Mouse (Mus musculus) megakaryocyte-erythroid progenitor cell, adult 5-6 weeks (primary cell): ENCODE measurements around the gene Spata32. TPM values are rescaled to one million over a fixed set of nuclear protein-coding genes. Genes with fewer than 3 reads are reported as not detected.
A peak's percentile ranks its signal among the peaks of the same experiment; 100 is the strongest.
"Not testable (repeated sequence)": the region's sequence is repeated elsewhere in the genome, so short reads cannot be mapped to it uniquely, and the experiment has no call there.

Experiments
- ATAC-seq: replicated peaks from 2 replicates; pipeline ENCODE4 v1.8.0; 2016; ENCODE audit warnings: mild to moderate bottlenecking, inconsistent platforms; ENCODE audit not compliant: severe bottlenecking, poor library complexity, low FRiP score, low TSS enrichment
- total RNA-seq, 2 experiments: library from RNA; stranded (forward) in 1 of 2; stranded (reverse) in 1 of 2; fragments of 200-1000, 215-1000 nt in 1 of 2; fragments of >200 nt in 1 of 2; fragmentation: Nextera tagmentation in 1 of 2; gene quantifications; 2 replicates each; pipeline ENCODE4 v1.2.3; 2014 to 2017

The Spata32 gene
- total RNA-seq, 2 experiments from 2014 or later = not detected

- no peak for ATAC-seq
These were observed 29.4 kb upstream of the Spata32 start for GRCm38 (mm10) chr11:103247504-103248177.

- no peak for ATAC-seq
These were observed 28.6 kb upstream of the Spata32 start for GRCm38 (mm10) chr11:103246731-103247290.

- peak; percentile 71 for ATAC-seq
These were observed 28.0 kb upstream of the Spata32 start for GRCm38 (mm10) chr11:103246081-103246730.

GRCm38 (mm10) chr11:103244856-103245255 lies 26.6 kb upstream of the Spata32 start:
- no peak for ATAC-seq

GRCm38 (mm10) chr11:103240740-103241139 lies 22.5 kb upstream of the Spata32 start:
- ATAC-seq = 0 out of 2 replicates have a peak, but pooled peaks have one; percentile 27

GRCm38 (mm10) chr11:103237757-103238156 lies 19.5 kb upstream of the Spata32 start:
- ATAC-seq = no peak

- no peak for ATAC-seq
These were observed 18.7 kb upstream of the Spata32 start for GRCm38 (mm10) chr11:103236903-103237302.

- ATAC-seq = no peak
These were observed 18.2 kb upstream of the Spata32 start for GRCm38 (mm10) chr11:103236431-103236830.

GRCm38 (mm10) chr11:103235702-103236101 lies 17.5 kb upstream of the Spata32 start:
- ATAC-seq = no peak

GRCm38 (mm10) chr11:103234447-103234846 lies 16.2 kb upstream of the Spata32 start:
- no peak for ATAC-seq

- ATAC-seq = 0 out of 2 replicates have a peak, but pooled peaks have one; percentile 51
These were observed 14.7 kb upstream of the Spata32 start for GRCm38 (mm10) chr11:103232966-103233365.

GRCm38 (mm10) chr11:103231367-103231766 lies 13.1 kb upstream of the Spata32 start:
- no peak for ATAC-seq

GRCm38 (mm10) chr11:103230626-103231025 lies 12.4 kb upstream of the Spata32 start:
- ATAC-seq = no peak

- ATAC-seq = no peak
These were observed 11.4 kb upstream of the Spata32 start for GRCm38 (mm10) chr11:103229608-103230007.

- no peak for ATAC-seq
These were observed 5.8 kb upstream of the Spata32 start for GRCm38 (mm10) chr11:103223951-103224456.

- ATAC-seq = no peak
These were observed 5.2 kb upstream of the Spata32 start for GRCm38 (mm10) chr11:103223444-103223843.

- ATAC-seq = not testable (repeated sequence)
These were observed 4.5 kb upstream of the Spata32 start for GRCm38 (mm10) chr11:103222718-103223117.

- ATAC-seq = no peak
These were observed 3.2 kb upstream of the Spata32 start for GRCm38 (mm10) chr11:103221437-103221836.

GRCm38 (mm10) chr11:103219995-103220394 lies 1.8 kb upstream of the Spata32 start:
- ATAC-seq = no peak

- no peak for ATAC-seq
These were observed 1.0 kb upstream of the Spata32 start for GRCm38 (mm10) chr11:103219259-103219658.
